Mouse (Mus musculus) cerebellum, postnatal 36 days (tissue): ENCODE results near the gene Hist1h3f.
"Not testable (repeated sequence)": the region's sequence is repeated elsewhere in the genome, so short reads cannot be mapped to it uniquely, and the experiment has no call there.

Source experiments
- DNase-seq, 2 experiments: peaks; one replicate each; pipeline ENCODE4 v3.0.0; 2021 to 2022; ENCODE audit warnings: mixed read lengths in 2 of 2

Hist1h3f gene

GRCm38 (mm10) chr13:23570261-23571021, 26.6 kb downstream of the Hist1h3f start:
- DNase-seq: not testable (repeated sequence)

GRCm38 (mm10) chr13:23571022-23571503, 27.2 kb downstream of the Hist1h3f start, which contains the start of the genes Hist1h2ae and Hist1h2bg:
Hist1h2ae (minus strand) TSS chr13:23571220.
Hist1h2bg (plus strand) TSS chr13:23571396.
- peak; percentile 52 to 73 for DNase-seq

- DNase-seq: not testable (repeated sequence)
Observed at GRCm38 (mm10) chr13:23571504-23572217, 27.8 kb downstream of the Hist1h3f start.

GRCm38 (mm10) chr13:23572218-23573033, 28.6 kb downstream of the Hist1h3f start:
- no peak for DNase-seq

DNA sequence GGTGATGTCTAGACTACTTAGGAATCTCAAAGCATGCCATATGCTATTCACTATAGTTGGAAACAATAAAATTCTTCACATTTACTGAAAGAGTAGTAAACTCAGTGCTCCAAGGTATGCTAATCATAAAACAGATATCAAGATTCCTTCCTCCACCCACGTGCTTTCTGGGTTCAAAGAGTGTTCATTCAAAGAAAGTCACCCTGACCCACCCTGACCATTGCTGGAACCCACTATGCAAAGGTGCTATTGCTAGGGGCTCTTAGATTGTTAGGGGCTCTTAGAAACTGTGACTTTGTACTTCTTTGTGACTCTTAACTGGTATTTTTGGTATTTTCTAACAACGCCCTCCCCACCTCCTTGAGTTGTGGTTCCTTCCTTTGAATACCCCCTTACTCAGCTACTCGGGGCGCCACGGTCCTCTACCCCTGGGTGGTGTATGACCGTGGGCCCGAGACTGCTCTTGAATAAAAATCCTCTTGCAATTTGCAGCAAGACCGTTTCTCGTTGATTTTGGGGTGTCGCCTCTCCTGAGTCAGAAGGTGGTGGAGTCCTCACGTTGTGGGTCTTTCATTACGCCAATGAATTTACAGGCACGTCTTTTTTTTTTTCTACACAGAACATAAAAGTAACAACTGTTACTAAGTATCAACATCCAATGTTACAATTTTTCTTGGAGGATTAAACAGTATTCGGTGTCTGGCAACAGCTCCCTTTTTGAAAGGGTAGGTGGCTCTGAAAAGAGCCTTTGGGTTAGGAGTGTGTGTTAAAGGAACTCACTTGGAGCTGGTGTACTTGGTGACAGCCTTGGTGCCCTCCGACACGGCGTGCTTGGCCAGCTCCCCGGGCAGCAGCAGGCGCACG, 29.4 kb downstream of the Hist1h3f start:
- DNase-seq: not testable (repeated sequence)

GRCm38 (mm10) chr13:23573898-23574524, 30.2 kb downstream of the Hist1h3f start, which contains the start of the genes Hist1h2bf and Hist1h2ad:
Hist1h2bf (minus strand) TSS chr13:23574196.
Hist1h2ad (plus strand) TSS chr13:23574381.
- DNase-seq: peak; percentile 67 to 82

DNA sequence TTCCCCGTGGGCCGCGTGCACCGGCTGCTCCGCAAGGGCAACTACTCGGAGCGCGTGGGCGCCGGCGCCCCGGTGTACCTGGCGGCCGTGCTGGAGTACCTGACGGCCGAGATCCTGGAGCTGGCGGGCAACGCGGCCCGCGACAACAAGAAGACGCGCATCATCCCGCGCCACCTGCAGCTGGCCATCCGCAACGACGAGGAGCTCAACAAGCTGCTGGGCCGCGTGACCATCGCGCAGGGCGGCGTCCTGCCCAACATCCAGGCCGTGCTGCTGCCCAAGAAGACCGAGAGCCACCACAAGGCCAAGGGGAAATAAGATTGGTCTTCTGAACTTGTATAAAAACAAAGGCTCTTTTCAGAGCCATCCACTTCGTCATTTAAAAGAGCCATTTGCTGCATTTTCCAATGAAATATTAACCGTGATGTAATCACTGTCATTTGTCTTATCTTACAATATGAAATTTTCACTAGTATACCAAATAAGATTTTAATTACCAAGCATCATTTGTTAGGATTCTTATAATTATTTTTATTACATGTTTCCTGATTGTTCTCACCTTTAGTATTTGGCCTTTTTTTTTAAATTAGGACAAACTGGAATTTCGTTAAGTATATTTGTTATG, 30.8 kb downstream of the Hist1h3f start:
- DNase-seq: not testable (repeated sequence)

- peak in 1 of 2 experiments; percentile 39 for DNase-seq
Observed at GRCm38 (mm10) chr13:23575271-23575851, 31.5 kb downstream of the Hist1h3f start, which contains the start of gene Hist1h3d. Hist1h3d (plus strand) TSS chr13:23575763.

GRCm38 (mm10) chr13:23575864-23576313, 32.0 kb downstream of the Hist1h3f start:
- DNase-seq: not testable (repeated sequence)

GRCm38 (mm10) chr13:23576351-23576881, 32.6 kb downstream of the Hist1h3f start:
- no peak for DNase-seq

- DNase-seq: no peak
Observed at GRCm38 (mm10) chr13:23576906-23577639, 33.2 kb downstream of the Hist1h3f start.

GRCm38 (mm10) chr13:23577835-23578234, 34.0 kb downstream of the Hist1h3f start:
- DNase-seq: no peak

- peak; percentile 88 to 97 for DNase-seq
Observed at GRCm38 (mm10) chr13:23581408-23582218, 37.8 kb downstream of the Hist1h3f start, which contains the start of gene Hist1h4d. Hist1h4d (plus strand) TSS chr13:23581598.

DNA sequence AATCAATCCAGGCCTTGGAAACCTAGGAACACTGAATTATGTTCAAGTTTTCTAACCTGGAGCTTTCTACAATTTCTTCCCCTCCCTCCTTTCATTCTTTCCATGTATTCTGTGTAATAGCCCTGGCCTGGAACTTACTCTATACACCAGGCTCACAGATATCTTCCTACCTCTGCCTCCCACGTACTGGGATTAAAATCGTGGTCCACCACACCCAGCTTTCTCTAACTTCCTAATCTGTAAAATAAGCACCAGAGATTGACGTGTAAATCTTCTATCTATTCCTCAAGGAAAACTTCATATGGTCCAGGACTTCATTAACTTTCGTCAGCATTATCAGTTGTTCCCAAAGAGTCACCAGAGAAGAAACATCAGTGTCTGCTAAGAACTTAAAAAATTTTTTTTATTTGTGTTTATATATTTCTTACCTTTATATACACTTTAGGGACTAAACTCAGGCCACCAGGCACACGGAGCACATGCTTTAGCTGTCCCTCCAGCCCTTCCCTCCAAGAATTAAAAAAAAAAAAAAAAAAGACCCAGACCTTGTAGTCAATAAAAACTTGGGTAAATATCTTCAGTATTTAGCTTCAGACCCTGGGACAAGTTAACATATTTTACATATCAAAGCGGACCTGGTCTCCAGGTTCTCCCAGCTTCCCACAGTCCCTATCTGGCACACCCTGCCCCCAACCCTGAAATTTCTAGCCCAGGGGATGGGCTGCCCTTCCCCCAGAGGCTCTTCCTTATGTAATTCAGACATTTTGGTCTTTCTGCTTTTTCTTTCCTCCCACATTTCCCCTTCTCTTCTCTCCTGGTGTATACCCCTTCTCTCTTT, 38.6 kb downstream of the Hist1h3f start:
- DNase-seq: no peak

DNA sequence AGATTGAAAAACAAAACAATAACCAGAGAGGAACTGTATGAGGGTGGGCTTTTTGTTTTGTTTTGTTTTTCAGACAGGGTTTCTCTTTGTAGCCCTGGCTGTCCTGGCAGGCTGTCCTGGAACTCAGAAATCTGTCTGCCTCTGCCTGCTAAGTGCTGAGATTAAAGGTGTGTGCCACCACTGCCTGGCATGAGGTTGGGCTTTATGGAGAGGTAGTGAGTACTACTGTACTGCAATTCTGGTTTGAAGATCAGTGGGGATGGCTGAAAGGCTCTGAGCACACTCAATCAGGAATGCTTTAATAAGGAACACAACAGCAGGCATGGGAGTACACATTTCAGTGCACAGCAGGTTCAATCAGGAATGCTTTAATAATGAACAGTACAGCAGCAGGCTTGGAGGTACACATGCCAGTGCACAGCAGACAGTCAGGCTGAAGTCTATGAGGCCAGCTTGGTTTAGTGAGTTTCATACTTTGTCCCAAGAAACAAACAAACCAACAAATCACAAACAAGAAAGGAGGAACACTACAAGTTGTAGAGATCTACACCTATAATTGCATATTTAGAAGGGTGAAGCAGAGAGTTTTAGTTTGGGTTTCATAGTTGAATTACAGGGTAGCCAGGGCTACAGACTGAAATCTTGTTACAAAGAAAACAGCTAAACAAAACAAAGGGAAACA, 39.7 kb downstream of the Hist1h3f start:
- DNase-seq: no peak

GRCm38 (mm10) chr13:23584331-23584730, 40.5 kb downstream of the Hist1h3f start:
- DNase-seq: no peak
